Mouse (Mus musculus): ENCODE results near the gene Hsd17b13.

Gene Hsd17b13

DNA sequence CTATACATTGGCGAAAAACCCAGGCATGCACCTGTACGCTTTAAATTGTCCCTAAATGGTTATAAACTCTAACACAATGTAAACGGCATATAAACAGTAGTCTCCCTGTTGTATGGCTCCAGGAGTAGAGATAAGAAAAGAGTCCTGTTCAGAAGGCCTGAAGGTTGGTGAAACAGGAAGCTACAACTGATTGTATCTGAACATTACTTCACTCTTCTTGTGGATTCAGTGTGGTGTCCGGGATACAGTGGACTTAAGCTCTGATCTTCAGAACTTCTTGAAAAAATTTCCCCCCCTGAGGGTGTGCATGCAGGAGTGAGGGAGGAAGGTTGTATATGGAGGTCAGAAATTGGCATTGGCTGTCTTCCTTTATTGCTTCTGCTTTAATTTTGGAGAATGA is 57.7 kb downstream of the Hsd17b13 start:
- DNase-seq: no peak

- DNase-seq: no peak
Measured at GRCm38 (mm10) chr5:103918233-103918632, 59.0 kb downstream of the Hsd17b13 start.

DNA sequence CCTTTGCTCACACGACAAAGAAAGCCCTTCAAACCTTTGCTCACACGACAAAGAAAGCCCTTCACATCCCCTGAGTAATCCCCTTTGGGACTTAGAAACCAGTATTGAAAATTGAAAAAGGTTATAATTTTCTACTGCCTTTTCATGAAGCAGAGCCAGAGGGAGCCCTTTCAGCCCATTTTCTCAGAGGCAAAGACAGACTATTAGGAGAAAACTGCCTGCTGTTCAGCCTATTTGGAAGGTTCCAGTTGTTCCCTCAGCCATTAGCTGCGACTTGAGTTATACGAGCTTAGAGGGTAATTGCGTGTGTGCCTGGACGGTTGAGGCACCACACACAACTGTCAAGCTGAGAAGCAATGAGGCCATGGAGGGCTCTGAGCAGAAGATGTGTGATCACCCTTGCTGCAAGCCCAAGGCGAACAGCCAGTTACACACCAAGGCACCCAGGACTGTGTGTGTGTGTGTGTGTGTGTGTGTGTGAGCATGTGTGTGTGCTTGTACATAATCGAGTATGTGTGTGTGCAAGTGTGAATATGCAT is 59.8 kb downstream of the Hsd17b13 start:
- no peak for DNase-seq

DNA sequence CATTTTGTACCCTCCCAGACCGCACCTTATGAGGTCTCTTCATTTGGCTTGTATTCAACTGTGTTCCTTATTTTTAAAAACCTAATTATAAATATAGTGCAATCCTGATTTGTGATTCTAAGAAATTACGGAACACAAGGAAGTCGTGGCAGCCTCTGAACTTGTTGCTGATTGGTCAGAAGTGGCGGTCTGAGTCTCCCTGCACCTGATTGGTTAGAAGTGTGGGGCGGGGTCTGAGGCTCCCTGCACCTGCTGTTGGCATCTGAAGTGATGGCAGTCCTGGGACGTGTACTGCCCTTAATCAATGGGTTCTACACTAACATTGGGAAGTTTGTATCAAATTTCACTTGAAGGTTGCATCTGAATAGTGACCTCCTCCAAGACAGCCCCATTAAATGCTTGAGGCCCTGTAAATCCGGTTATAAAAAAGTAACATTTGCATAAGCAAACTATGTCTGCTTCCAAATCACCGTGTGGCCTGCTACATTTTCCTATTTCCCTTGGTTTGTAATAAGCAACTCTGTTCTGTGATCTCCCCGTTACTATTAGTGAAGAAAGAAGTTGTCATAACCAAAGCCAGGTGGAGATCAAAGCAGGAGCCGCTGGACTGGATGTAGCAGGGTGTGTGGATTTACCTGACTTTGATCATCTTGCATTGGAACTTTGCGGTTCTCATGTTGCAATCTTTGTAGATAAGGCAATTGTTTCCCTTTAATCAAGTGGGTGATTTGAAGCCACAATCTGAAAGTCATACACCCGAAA is 60.4 kb downstream of the Hsd17b13 start:
- no peak for DNase-seq

DNA sequence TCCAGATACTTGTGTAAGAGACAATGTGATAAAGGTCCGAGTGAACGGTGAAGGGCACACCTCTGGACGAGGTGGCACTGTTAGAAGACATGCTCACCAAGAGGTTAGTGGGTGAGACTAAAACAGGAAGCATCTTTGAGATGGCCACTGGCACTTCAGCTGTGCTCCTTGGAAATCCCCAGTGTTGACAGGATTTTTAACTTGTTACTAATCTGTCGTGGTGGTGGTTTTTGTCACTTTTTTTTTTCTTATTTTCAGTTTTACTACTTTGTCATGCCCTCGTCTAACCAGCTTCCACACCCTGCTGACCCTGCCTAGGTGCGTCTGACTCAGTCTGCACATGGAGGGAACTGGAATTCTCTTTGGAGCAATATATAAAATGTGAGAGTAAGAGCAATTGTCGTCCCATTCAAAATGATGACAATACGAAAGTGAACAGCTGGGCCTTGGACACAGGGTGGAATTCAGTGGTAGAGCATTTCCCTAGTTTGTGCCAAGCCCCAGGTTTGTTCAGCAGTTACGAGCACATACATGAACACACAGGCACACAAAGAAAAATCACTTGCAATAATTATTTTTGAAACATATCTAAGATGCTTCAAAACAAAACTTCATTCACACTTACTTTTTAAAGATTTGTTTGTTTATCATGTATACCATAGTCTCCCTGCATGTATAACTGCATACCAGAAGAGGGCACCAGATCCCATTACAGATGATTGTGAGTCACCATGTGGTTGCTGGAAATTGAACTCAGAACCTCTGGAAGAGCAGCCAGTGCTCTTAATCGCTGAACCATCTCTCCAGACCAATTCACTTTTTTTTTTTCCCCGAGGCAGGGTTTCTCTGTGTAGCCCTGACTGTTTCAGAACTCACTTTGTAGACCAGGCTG is 62.6 kb downstream of the Hsd17b13 start:
- no peak for DNase-seq

DNA sequence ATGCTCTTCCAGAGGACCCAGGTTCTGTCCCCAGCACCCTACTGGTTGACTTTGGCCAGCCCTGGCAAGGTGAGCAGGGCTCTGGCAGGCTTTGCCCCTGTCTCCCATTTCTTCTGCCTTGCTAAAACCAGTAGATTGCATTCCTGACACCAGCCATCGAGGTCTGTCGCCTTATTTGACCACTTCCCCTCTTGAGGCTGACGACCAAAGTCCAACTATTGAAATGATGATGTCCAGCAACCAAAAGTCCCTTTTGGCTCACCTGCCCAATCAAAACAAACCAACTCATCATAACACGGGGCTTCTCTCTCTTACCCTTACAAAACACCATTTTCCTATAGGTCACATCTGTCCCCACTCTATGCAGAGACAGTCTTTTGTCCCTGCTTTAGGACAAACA is 64.1 kb downstream of the Hsd17b13 start:
- no peak for DNase-seq

DNA sequence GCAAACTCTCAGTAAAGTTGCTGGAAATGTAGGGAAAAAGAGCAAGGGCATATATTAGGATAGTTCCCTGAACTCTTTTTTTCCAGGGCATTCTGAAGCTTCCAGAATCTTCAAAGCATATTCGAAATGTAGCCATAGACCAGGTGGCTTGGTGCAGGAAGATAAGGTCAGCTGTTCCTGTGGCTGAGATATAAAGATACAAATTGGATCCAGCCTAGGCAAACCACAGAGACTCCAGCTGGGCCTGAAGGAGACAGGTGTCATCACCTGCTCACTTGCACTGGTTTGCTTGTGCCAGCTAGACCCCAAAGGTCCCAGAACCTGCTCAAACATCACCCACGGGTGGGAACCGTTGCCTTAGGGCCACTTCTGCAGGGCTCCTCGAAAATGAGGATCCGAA is 65.7 kb downstream of the Hsd17b13 start:
- peak; percentile 39 for DNase-seq

- peak; percentile 90 for DNase-seq
Measured at GRCm38 (mm10) chr5:103910748-103911409, 66.3 kb downstream of the Hsd17b13 start, which contains the start of gene Klhl8. Gene Klhl8 (minus strand): TSS chr5:103911259.

GRCm38 (mm10) chr5:103910156-103910555 is 67.1 kb downstream of the Hsd17b13 start:
- DNase-seq: peak; percentile 38

DNA sequence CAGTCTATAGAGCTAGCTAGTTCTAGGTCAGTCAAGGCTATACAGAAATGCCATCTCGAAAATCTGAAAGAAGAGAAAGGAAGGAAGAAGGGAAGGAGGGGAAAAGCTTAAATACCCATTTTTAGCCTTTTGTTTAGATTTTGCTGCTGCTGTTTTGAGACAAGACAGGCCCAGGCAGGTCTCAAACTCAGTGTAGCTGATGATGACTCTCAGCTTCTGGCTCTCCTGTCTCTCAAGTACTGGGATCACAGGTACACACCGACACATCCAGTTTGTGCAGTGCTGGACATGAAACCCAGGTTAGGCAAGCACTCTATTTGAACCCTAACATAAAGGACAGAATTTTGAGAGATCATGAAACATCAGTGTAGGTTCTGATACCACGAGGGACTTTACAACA is 67.7 kb downstream of the Hsd17b13 start:
- no peak for DNase-seq

DNA sequence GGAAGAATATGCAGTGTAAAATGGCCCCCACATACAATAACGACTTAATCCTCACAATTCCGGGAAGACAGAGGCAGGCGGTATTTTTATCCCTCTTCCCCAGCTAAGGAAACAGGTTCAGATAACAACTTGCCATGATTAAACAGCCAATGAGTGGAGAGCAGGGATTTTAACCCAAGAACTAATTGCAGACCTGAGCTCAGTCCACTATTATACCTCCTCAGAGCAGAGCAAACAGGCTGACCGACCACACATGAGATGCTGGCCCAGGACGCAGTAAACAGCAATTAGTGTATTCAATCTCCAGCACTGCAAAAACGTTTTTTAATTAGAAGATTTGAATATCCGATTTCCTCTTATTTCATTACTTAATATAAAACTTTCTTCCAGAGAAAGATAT is 68.4 kb downstream of the Hsd17b13 start:
- DNase-seq: no peak

- no peak for DNase-seq
Measured at GRCm38 (mm10) chr5:103907844-103908243, 69.4 kb downstream of the Hsd17b13 start.

DNA sequence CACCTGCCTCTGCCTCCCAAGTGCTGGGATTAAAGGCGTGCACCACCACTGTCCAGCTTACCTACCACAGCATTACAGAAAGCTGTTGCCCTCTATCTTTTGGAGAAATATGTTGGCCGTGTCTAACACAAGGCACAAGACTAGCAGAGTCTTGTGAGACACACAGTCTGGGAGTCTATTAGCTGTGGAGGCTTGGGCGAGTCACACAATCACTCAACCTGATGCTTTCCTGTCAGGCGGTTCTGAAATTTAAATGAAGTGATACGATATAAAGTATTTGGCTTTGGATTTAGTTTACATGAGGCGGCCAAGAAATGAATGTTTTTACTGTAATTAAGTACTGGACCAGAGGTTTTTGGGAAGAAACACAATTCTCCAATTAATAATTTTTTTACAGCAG is 71.0 kb downstream of the Hsd17b13 start:
- DNase-seq: no peak

Measured in cerebellum, adult 11-12 months (tissue).